Mouse (Mus musculus) T-helper 1 cell (primary cell): Measurements from ENCODE around the gene Fam20a.

Experiments
- in situ Hi-C: fragments of 300-600 bp; cut with MboI, MseI; formaldehyde crosslinking; loops from one replicate; pipeline ENCODE4 v1.15.1; 2025; ENCODE audit warnings: high pct_unique_total_duplicates

The Fam20a gene

DNA sequence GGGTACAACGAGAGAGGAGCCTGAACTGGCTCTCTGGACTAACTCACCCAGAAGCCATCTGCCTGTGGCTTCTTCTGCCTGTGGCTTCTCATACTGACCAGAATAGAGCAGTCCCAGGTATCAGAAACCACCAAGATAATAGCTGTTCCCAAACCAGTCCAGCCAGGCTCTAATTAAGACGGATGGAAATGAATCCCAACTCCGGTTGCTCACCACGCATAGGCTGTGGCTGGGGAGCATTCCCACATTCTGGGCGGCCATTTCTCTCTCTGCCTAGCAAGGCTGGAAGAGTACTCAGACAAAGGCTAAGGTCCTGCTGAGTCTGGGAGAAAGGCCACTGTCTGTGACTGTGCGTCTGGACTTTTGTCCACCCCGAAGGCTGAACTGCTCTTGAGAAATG lies 5.1 kb downstream of the Fam20a start:
- in situ Hi-C loops, result no loop called here

DNA sequence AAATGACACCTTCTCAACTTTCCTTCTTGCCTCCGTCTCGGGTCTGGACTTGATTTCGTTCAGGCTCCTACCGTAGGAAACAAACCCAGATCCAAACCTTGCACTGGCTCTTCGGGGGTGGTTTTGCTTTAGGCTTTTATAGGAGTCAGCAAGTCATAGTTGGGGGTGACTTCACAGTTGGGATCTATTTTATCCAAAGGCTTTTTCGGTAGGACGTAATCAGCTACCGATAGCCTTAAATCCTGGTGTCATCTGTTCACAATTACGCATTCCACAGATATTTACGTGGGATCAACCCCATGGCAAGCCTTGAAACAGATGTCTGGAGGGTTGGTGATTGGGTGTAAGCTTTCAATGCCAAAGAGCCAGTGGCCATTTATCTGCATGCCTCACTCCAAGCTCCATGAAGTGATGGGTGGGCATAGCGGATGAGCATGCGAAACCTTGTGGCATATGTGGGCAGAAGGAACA lies 6.7 kb downstream of the Fam20a start:
- in situ Hi-C loops, result no loop called here

DNA sequence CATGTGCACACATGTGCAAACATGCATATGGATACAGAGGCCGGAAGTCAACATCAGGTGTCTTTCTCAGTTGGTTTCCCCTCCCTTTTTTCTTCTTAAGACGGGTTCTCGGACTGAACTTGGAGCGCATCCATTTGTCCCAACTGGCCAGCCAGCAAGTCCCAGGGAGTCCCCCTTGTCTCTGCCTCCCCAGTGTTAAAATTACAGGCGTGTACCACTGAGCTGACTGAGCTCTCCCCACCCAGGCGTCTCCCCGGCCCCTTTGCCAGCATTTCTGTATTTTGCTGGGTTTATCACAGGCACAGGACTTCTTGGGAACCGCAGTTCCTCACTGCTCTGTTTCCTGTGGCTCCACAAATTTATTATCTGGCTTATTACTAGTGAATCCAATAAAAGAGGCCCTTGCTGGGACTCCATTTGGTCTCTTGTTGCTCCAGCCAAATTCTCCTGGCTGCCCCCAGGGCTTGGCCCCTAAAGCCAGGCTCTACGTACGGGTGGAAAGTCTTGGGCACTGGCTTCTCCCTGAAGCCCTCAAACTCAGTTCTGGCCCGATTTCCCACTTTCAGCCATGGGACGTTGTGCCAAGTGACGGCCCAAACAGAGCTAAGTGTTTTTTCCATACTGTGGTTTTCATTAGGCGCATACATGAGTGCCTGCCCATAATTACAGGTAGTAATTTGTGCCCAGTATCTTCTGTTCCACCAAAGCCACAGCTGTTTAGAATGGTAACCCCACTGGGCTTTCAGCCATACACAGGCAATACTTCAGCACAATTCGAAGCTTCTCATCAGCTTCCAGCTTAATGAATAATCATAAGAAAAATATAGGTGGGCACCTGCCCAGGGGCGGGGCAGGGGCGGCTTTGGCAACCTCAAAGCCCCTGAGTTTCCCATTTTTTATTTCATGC lies 7.5 kb downstream of the Fam20a start:
- in situ Hi-C loops, result no loop called here

DNA sequence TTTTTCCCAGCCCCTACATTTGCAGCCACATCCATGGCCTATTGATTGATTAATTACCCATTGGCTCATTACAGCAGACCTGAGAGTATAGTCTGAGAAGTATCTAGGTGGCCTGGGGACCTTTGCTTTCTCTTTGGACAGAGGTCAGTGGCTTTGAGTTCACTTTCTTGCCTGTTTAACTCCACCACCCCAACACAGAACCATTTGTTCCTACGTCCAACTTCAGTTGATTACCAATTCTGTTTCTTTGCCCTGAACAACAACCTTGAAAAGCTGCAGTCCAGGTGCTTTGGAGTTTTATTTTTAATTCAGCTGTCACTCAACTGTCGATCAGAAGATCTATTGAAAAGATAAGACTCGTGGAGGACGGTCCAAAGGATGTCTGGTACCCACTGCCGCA lies 12.6 kb downstream of the Fam20a start:
- in situ Hi-C loops, result no loop called here

DNA sequence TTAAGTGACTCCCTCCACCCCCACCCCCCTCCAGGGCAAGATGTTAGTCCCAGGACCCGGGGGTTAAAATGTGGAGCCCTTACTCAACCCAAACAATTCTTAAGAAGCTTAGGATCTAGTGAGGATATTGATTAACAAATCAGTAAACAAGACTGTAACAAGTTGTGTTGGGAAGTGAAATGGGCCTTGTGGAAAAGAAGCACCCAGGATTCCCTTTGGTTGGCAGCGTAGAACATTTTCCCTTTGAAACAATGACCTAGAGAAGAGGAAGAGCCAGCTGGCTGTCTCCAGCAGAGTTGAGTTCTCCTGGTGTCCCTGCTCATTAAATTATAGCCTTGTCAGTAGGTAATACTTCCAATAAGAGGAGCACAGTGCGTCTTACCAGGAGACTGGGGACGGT lies 13.3 kb downstream of the Fam20a start:
- in situ Hi-C loops, result no loop called here

DNA sequence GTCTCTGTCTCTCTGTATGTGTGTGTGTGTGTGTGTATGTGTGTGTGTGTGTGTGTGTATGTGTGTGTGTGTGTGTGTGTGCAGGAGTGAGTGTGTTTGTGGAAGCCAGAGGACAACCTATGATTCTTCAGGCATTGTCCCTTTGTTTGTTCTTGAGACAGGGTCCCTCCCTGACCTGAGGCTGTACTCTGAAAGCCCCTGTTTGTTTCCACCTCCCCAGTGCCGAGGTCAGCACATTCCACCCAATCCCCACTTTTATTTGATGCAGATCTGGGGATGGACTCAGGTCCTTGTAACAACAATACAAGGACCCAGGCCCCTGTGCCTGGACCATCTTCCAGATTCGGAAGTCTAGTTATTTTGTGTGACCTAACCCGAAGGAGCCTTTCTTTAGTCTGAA lies 14.6 kb downstream of the Fam20a start:
- in situ Hi-C loops, result no loop called here

DNA sequence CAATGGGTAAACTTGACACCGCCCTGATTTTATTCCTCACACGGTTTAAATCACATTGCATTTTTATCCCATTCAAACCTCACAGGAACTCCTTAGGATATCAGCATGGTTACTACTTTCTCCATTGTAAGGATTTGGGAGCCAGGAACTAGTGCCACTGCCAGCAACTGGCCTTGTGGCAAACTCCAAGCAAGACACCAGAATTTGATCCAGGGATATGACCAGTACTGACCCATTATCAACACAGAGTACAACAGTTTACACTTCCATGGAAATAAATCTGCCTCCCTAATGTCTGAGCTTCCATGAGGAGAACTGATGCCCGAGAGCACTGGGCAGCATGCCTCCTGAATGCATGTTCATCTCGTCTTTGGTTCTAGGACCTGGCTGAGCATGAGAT lies 15.5 kb downstream of the Fam20a start:
- in situ Hi-C loops, result no loop called here

DNA sequence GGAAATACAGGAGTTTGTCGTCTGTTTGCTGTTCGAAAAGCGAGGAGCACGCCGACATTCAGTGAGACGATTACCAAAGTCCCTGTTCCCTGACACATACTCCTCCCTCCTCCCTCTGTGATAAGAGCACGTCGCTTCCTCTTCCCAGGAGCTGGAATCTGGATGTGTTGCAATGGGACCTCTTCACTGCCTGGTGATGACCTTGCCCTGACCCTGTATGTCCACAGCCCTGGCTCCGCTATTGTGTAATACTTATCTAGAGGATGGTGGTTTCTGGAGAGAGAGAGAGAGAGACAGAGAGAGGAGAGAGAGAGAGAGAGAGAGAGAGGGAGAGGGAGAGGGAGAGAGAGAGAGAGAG lies 16.0 kb downstream of the Fam20a start:
- in situ Hi-C loops, result no loop called here

DNA sequence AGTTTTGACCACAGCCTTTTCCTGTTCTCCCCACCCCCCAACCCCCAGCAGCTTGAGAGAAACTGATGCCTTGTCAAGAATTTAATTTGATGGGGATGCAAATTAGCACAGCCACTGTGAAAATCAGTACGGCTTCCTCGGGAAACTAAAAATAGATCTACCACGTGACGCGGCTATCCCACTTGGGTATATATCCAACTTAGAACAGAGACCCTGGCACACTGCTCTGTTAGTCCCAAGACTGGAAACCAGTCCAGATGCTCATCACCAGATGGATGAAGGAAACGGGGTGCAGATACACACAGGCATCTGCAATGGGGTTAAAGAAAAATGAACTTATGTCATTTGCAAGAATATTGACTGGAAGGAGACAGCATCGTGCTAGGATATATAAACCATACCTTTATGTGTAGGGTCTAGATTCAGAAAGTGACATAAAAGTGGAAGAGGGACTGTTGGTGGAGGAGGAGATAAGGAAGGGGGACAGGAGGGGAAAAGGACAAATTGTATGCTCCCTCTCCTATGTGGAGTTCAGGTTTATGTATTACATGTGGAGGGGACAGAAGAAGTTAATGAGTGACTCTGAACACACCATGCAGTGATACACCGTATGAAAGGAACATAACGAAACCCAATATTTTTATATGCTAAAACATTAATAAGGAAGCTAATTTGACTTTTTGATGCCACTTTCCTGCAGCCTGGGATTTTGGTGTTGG lies 16.6 kb downstream of the Fam20a start:
- in situ Hi-C loops, result no loop called here

DNA sequence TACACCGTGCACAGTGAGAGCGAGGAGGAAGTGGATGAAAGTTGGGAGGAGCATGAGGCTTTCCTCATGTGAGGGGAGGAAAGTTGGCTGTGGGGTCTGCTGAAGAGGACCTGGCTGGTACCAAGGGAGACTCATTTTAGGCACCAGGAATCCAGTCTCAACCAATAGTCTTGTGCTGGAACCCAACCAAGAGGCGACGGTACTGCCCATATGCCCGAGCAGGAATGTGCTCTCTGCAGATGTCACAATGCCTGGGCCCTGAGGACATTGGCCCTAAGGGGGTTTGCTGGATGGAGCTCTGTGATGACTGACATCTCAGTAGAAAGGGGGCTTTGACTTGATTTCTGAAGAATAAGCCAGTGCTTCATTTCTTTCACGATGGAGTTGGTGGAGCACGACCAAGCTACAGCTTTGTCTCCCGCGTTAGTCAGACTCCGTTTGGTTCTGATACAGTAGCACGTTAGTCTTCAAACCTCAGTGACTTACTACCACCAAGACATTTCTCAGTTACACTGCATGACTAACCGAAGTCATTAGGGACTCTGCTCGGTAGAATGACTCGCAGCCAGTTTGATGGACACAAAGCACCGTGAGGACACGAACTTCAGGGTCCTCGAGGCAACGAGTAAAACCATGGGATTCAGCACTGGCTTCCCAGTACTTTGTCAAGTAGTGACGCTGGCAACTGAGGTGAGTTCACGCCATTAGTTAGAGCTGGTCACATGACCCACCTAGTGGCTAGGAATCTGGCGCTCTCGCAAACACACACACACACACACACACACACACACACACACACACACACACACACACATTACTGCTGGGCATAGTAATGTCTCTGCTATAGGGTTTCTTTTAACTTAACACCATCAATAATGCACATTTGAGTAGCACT lies 17.5 kb downstream of the Fam20a start:
- in situ Hi-C loops, result no loop called here

DNA sequence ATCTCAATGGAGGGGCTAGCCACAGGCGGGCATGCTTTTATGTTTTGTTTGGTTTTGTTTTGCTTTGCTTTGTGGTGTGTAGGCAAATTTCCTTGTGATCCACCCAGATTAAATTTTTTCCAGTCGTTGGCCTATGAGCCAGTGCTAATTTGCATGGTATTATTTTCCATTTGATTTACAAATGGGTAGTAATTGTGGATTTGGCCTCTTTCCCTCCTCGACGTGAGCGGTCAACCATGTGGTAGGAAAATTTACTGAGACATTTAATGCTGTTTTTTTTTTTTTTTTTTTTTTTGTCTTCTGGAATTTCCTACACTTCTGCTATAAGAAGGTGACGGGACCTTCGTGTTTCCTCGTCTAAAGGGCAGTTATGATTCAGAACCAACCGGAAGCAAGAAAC lies 18.2 kb downstream of the Fam20a start:
- in situ Hi-C loops, result no loop called here

DNA sequence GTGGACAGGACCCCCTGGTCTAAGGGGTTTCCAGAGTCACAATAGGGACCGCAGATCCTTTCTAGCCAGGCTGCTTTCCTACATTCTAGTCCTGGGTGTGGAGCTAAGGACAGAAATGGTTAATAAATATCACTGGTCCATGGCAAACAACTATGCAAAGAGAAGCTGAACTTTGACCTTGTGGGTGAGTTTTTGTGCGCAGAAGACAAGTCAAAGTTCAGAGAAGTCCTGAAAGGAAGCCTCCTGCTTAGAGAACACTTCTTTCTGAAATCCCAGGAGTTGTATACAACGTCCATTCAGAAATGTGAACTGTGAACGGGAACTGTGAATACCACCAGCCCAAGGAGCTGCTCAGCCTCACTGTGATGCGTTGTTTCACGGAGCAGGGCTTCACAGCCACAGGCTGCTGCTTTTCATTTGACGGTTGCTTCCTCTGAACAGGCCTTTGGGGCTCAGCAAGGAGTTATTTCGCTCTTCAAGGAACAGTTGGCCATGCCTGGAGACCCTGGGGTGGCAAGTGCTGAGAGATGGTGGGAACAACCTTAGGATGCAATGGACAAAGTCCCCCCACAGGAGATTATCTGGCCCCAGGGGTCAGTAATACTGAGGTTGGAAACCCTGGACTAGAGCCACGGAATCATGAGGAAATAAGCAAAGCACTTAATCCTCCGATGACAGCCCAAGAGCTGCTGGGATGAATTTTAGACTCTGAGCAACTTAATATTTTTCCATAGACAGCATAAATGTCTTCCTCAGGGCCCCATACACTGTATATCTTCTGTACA lies 19.9 kb downstream of the Fam20a start:
- in situ Hi-C loops, result no loop called here

DNA sequence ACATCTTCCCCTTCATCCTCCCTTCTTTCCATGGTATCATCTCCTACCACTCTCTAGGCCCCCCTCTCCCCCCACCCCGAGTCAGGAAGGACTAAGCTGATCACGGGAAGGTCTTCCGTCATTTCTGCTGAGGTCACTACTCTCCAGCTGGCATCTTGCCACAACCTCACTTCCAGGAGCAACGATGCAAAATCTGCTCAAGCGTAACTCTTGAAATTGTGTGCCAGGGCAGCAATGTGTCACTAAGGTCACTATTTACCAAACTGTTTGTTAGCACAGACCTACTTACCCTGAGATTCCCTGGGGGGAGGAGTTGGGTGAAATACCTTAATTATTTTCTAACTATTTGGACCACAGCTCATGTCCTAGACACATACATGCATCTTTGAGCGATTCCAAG lies 21.3 kb downstream of the Fam20a start:
- in situ Hi-C loops, result no loop called here

DNA sequence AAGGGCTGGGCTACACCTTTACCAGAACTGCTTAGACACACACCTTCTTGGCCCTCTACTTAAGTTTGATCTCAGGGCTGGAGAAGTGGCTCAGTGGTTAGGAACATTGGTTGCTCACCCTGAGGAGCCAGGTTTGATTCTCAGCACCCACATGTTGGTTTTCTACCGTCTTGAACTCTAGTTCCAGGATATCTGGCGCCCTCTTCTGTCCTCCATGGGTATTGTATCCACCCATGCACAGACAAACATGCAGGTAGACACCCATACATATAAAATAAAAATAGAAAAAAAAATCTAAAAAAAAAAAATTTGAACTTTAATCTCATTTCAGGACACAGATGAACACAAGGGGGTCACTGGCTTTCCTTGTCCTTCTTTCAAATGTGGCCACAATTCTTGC lies 22.3 kb downstream of the Fam20a start:
- in situ Hi-C loops, result no loop called here

DNA sequence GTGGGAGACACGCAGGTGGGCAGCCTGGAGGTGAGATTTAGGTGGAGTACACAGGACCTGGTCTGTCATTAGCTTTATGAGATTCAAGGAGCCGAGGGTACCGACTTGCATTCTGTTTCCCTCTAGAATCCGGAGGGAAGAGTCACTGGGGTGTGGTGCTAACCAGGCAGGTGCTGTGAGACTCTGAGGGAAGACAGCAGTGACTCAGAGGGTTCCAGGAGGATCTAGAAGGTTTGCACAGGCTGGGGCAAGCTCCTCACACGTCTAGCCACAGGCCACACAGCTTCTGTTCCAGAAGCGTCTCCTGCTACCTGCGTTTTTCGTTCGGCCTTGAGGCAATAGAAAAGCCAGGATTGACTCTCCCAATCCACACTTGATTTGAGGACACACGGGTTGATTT lies 23.3 kb downstream of the Fam20a start:
- in situ Hi-C loops, result no loop called here

DNA sequence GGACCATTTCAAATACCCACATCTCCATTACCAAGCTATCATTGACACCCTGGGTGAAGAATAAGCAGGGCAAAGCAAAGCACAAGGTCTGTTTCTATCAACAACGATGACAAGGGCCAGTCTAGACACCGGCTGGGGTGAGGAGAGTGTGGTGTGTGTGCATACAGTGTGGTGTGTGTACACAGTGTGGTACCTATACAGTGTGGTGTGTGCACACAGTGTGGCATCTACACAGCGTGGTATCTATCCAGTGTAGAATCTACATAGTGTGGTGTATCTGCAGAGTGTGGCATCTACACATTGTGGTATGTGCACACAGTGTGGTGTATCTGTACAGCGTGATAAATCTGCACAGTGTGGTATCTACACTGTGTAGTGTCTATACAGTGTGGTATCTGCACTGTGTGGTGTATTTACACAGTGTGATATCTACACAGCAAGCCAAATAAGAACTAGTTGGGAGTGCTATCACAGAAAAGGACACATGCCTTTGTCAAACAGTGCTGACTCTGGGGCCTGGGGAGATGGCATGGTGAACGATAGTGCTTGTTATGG lies 24.9 kb downstream of the Fam20a start:
- in situ Hi-C loops, result no loop called here

DNA sequence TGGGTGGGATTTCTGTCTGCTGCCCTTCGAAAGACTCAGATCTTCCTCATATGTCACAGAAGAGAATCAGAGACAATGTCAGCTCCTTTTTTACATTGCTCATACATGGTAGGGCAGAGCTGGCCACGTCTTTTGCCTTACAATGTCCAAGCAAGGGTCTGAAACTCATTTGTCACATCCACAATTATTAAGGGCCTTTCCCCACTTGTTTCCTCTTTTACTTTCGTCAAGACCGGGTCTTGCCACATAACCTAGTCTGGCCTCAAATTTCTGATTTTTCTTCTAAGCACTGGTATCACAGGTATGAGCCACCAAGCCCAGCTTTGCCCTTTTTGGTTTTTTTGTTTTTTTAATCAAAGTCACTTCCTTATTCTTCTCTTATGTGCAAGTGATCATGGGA lies 25.6 kb downstream of the Fam20a start:
- in situ Hi-C loops, result no loop called here

DNA sequence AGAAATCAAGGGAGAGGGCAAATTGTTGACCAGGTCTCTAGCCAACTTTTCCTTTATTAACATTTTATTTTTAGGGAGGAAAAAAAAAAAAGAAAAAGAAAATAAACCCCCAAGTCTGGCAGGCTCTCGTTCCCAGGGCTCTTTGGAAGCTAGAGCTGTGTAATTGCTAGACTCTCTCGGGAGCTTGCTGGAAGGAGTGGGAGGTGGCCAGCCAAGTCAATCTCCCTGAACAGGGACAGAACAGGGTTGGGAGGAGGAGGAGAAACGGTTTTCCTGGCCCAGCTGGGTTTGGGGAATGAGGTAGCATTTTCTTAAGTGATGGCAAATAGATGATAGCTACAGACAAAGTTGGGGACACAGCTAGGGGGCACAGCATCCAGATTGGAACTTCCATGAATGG lies 29.3 kb downstream of the Fam20a start:
- in situ Hi-C loops, result no loop called here

DNA sequence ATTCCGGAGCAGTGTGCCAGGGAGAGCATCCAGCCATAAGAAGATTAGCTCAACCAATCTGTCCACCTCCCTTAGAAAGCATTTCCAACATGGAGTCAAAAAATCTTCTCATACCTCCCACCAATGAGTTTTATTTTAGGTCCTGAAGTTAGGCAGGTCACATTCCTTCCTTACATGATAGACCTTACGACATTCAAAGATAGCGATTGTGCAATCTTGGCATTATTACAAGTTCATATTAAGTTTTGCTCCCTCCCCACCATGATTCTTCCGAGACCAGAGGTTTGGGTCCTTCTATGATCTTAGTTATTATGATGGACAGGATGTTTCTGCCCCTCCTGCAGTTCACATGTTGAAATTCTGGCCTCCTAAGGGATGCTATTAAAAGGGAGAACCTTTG lies 32.5 kb downstream of the Fam20a start:
- in situ Hi-C loops, result no loop called here

DNA sequence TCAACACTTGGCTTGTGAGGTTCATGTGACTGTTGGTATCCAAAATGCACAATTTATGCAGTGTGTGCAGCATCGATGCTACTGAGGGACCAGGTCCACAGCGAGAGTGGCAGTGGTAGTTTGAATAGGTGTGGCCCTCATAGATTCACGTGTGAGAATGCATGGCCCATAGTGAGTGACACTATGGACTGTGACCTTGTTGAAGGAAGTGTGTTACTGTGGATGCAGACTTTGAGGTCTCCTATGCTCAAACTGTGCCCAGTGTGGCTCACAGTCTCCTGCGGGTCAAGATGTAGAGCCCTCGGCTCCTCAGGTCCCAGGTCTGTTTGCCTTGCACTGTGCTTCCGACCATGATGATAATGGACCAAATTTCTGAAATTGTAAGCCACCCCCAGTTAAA lies 39.9 kb downstream of the Fam20a start:
- in situ Hi-C loops, result no loop called here

DNA sequence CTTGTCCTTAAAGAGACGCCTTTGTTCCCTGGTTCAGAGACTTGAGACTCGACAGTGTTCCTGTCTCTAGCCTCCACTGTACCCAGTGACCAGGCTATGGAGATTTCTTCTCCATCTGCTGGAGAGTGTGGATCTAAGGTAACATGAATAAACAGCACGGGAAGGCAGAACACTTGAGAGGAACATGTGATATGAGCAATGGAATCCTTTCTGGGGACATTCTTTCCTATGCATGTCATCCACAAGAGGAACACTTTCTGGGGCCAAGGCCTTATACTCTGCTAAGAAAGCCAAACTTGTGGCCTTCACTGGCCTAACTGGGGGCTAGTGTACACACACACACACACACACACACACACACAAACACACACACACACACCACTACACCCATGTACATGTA lies 40.5 kb downstream of the Fam20a start:
- in situ Hi-C loops, result no loop called here
